Comparison of ENCODE assay signal across 8 mouse cellular contexts in the genomic region with DNA sequence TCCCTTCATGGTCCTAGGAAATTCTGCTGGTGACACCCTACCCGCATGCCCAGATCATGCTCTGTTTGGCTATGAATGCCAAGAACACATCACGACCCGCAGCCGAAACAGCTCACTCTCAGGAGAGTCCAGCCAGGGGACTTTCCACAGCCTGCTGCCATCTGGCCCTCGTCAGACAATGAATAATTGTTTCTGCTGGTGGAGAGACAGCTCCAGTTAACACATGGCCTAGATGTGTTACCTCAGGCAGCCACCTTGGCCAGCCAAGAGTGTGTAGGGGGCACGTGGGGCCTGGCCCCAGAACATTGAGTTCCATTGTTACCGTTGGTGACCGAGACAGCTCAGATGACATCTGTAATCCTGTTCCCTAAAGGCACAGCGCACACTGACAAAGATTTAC.
DNase-seq lines count a peak whose midpoint lies in the region; ATAC-seq and TF ChIP-seq lines count a peak whose summit lies in the region.

No protein-coding gene starts in this region.

- no peak for TF ChIP-seq CTCF in brain, embryonic 14.5 days (IDR thresholded peaks at IDR 0.05; ENCODE audit: borderline replicate concordance, extremely low read depth, insufficient read depth, insufficient read length)
- no peak for TF ChIP-seq CTCF in forebrain, postnatal 0 days (IDR thresholded peaks at IDR 0.05; ENCODE audit: low read depth)

- no peak overlapping the region for H3K4me2 ChIP-seq in kidney, embryonic 16.5 days (replicated peaks; ENCODE audit: low read depth, low read length)
- no peak overlapping the region for H3K4me2 ChIP-seq in forebrain, postnatal 0 days (ENCODE audit: low read depth)

- WGBS in kidney, embryonic 16.5 days: 32% methylated on average over 9 of the region's 9 CpGs
- WGBS in forebrain, postnatal 0 days: 39% methylated on average over 9 of the region's 9 CpGs

- no peak overlapping the region for H3K9ac ChIP-seq in kidney, embryonic 16.5 days (replicated peaks; ENCODE audit: low read length)
- H3K9ac ChIP-seq in forebrain, postnatal 0 days: no peak overlapping the region

- peak; percentile 70 for ATAC-seq in kidney, embryonic 16.5 days (ENCODE audit: low FRiP score, low TSS enrichment)
- ATAC-seq in forebrain, postnatal 0 days: 0 out of 2 replicates have a peak, but pooled peaks have one; percentile 5

- TF ChIP-seq POLR2A in brain, embryonic 14.5 days (IDR thresholded peaks at IDR 0.05; ENCODE audit: borderline replicate concordance, extremely low read depth, insufficient read depth, insufficient read length, poor library complexity, severe bottlenecking): no peak

- H3K4me3 ChIP-seq in kidney, embryonic 16.5 days (ENCODE audit: low read length): no peak overlapping the region
- H3K4me3 ChIP-seq in forebrain, postnatal 0 days (ENCODE audit: low read depth, low read length): no peak overlapping the region

- H3K36me3 ChIP-seq in kidney, embryonic 16.5 days (ENCODE audit: insufficient read depth, low read length): no peaks in the 10 kb centered on the region
- H3K36me3 ChIP-seq in forebrain, postnatal 0 days (ENCODE audit: insufficient read depth): no peaks in the 10 kb centered on the region

- no peaks in the 10 kb centered on the region for H3K4me1 ChIP-seq in kidney, embryonic 16.5 days (ENCODE audit: insufficient read depth, low read length)
- peaks cover 15% of the 10 kb centered on the region; the same call in 1 of the 2 replicates for H3K4me1 ChIP-seq in forebrain, postnatal 0 days (ENCODE audit: insufficient read depth)

- DNase-seq in kidney, postnatal 14 days: no peak
- DNase-seq in brain, embryonic 14.5 days (ENCODE audit: low read depth): peak; percentile 63
- no peak for DNase-seq in forebrain, postnatal 0 days
- peak; percentile 31 to 40 for DNase-seq in layer of hippocampus, postnatal 36 days
- DNase-seq in retina, postnatal 1 day: peak; percentile 51
- DNase-seq in right cerebral cortex, adult 2 months (ENCODE audit: low spot score in 2 of 2): no peak
- DNase-seq in right cerebral cortex, postnatal 14 days: no peak

- H3K27ac ChIP-seq in kidney, embryonic 16.5 days (ENCODE audit: low read length): no peak overlapping the region
- no peak overlapping the region for H3K27ac ChIP-seq in forebrain, postnatal 0 days (ENCODE audit: low read depth, low read length)

- H3K9me3 ChIP-seq in kidney, embryonic 16.5 days (ENCODE audit: low read length): no peaks in the 10 kb centered on the region
- H3K9me3 ChIP-seq in forebrain, postnatal 0 days (ENCODE audit: low read length): no peaks in the 10 kb centered on the region

- H3K27me3 ChIP-seq in kidney, embryonic 16.5 days (ENCODE audit: insufficient read depth, low read length): no peaks in the 10 kb centered on the region; the same call in 1 of the 2 replicates
- no peaks in the 10 kb centered on the region for H3K27me3 ChIP-seq in forebrain, postnatal 0 days (ENCODE audit: insufficient read depth, low read length)

Comparison
In these comparisons a context has a peak if more than half of its experiments do, and no peak if none do; other contexts are left out.
1. DNase-seq: peak in brain, embryonic 14.5 days (single experiment), layer of hippocampus, postnatal 36 days (2 of 2) and retina, postnatal 1 day (single experiment); none in kidney, postnatal 14 days (single experiment), forebrain, postnatal 0 days (single experiment), right cerebral cortex, adult 2 months (0 of 2) and right cerebral cortex, postnatal 14 days (single experiment).